Mouse (Mus musculus) neural tube, embryonic 14.5 days (tissue): ENCODE measurements around the gene Cux1. TPM values are rescaled to one million over a fixed set of nuclear protein-coding genes. Genes with fewer than 3 reads are reported as not detected.

ENCODE experiments used
- ATAC-seq: fragments of 200-750 bp; cut with Nextera tagmentation; 2 replicates; pipeline ENCODE4 v1.8.0; 2017; ENCODE audit warnings: low read depth, mild to moderate bottlenecking, moderate TSS enrichment, moderate library complexity
- H3K27ac ChIP-seq: fragments of 300-500 bp; sonication (generic); 2 replicates; pipeline ENCODE4 v1.5.1; 2014; ENCODE audit warnings: low read depth, mild to moderate bottlenecking, control low read depth, low read length, moderate library complexity, mixed read lengths
- H3K27me3 ChIP-seq: fragments of 300-500 bp; sonication (generic); 2 replicates; pipeline ENCODE4 v1.6.1; 2014; ENCODE audit warnings: low read length; ENCODE audit not compliant: control insufficient read depth, insufficient read depth
- H3K36me3 ChIP-seq: fragments of 300-500 bp; sonication (generic); 2 replicates; pipeline ENCODE4 v1.6.1; 2014; ENCODE audit warnings: low read length, mixed read lengths; ENCODE audit not compliant: control insufficient read depth, insufficient read depth
- H3K4me1 ChIP-seq: fragments of 300-500 bp; sonication (generic); 2 replicates; pipeline ENCODE4 v1.6.1; 2014; ENCODE audit warnings: low read length; ENCODE audit not compliant: control insufficient read depth, insufficient read depth
- H3K4me2 ChIP-seq: fragments of 300-500 bp; sonication (generic); 2 replicates; pipeline ENCODE4 v1.6.1; 2014; ENCODE audit warnings: mild to moderate bottlenecking, low read depth, low read length, control low read depth
- H3K4me3 ChIP-seq: fragments of 300-500 bp; sonication (generic); 2 replicates; pipeline ENCODE4 v1.5.1; 2014; ENCODE audit warnings: low read depth, low read length, control low read depth, mixed read lengths
- H3K9ac ChIP-seq: fragments of 300-500 bp; sonication (generic); replicated peaks from 2 replicates; pipeline ENCODE4 v1.6.1; 2014; ENCODE audit warnings: low read depth, mild to moderate bottlenecking, control low read depth, low read length, mixed read lengths
- H3K9me3 ChIP-seq: fragments of 300-500 bp; sonication (generic); 2 replicates; pipeline ENCODE4 v1.6.1; 2016; ENCODE audit warnings: low read length; ENCODE audit not compliant: control insufficient read depth
- WGBS: fragments of 180-500 bp; shearing (Covaris S2); extraction: QIAGEN DNeasy Blood & Tissue Kit; methylation state at CpG from one replicate; pipeline ENCODE4 v1.1.7; 2014; 5-methylcytosine and 5-hydroxymethylcytosine counted together
- polyA plus RNA-seq: library from polyadenylated mRNA; unstranded; fragments of >200 nt; fragmentation: Nextera tagmentation; extraction: Ambion mirVana; gene quantifications from 2 replicates; pipeline ENCODE4 v1.2.1, GENCODE M21; 2014

Gene Cux1
- polyA plus RNA-seq, 1 experiment from 2014 or later = 95.3 TPM

DNA sequence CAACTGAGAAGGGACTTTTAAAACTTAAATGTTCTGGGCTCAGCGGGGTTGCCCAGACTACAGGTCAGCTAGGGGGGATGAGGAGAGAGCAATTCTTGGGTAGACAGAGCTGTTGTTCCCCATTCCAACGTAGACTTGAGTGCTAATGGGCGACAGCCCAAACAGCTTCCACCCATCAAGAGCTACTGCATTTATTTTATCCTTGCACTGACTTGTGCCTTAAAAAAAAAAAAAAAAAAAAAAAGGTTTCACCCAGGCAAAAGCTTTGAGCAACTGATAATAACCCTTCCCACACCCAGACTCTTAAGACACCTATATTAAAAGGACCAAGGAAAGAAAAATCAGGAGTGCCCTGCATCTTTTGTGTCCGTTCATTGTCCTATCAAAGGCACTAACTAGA, 4.2 kb downstream of the Cux1 start:
- H3K4me2 ChIP-seq = no peak overlapping the region
- no peak overlapping the region for H3K27ac ChIP-seq
- no peaks in the 10 kb centered on the region for H3K27me3 ChIP-seq
- ATAC-seq = no peak
- 57% methylated on average over 4 of the region's 4 CpGs for WGBS
- peaks cover 16% of the 10 kb centered on the region for H3K4me1 ChIP-seq
- no peaks in the 10 kb centered on the region for H3K9me3 ChIP-seq
- no peak overlapping the region for H3K9ac ChIP-seq
- H3K4me3 ChIP-seq = no peak overlapping the region
- H3K36me3 ChIP-seq = no peaks in the 10 kb centered on the region

DNA sequence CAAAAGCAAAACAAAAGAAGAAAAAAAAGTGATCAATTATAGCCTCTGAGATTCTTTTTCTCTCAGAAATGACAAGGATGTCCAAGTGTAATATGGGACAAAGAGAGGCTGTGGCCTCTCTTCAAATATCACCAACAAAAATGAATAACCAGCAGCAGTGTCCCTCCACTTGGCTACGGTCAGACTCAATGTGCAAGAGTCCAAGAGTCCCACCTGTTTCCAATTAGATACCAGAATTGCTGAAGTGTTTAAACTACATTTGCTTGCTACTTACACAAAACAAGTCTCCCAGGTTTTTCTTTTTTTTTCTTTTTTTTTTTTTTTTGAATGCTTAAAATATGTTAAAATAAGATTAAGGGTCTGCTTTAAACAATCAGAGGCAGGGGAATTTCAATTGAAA, 5.1 kb downstream of the Cux1 start:
- peaks cover 14% of the 10 kb centered on the region for H3K4me1 ChIP-seq
- no peak overlapping the region for H3K4me2 ChIP-seq
- no peaks in the 10 kb centered on the region for H3K27me3 ChIP-seq
- 79% methylated on average over 1 of the region's 1 CpGs for WGBS
- ATAC-seq = no peak
- no peaks in the 10 kb centered on the region for H3K9me3 ChIP-seq
- no peak overlapping the region for H3K27ac ChIP-seq
- H3K4me3 ChIP-seq = no peak overlapping the region
- no peak overlapping the region for H3K9ac ChIP-seq
- H3K36me3 ChIP-seq = no peaks in the 10 kb centered on the region

DNA sequence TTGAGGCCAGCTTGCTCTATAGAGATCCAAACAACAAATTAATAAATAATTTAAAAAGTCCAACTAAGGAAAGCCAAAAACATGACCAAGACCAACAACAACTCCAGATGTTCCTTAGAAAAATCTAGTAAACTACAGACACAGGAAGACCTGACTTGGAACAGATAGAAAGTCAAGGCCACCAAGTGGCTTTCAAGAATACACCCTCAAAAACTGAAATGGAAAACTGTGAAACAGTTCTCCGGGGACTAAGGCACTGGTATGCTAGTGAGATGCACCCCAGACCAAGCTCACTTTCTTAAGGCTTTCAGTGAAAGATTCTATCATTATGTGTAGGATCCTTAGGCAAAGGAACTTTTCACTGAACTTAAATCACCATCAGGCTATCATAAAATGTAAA, 5.6 kb downstream of the Cux1 start:
- Histone ChIP-seq H3K9ac (no peak overlapping the region), H3K36me3 (no peaks in the 10 kb centered on the region), H3K4me1 (peaks cover 14% of the 10 kb centered on the region), H3K27ac (no peak overlapping the region), H3K9me3 (no peaks in the 10 kb centered on the region), H3K4me2 (no peak overlapping the region), H3K4me3 (no peak overlapping the region), H3K27me3 (no peaks in the 10 kb centered on the region)
- 88% methylated on average over 1 of the region's 1 CpGs for WGBS
- ATAC-seq = no peak

- H3K4me2 ChIP-seq = no peak overlapping the region
- H3K36me3 ChIP-seq = no peaks in the 10 kb centered on the region
- no peaks in the 10 kb centered on the region for H3K27me3 ChIP-seq
- 54% methylated on average over 7 of the region's 7 CpGs for WGBS
- H3K9ac ChIP-seq = no peak overlapping the region
- peaks cover 21% of the 10 kb centered on the region for H3K4me1 ChIP-seq
- no peaks in the 10 kb centered on the region for H3K9me3 ChIP-seq
- no peak for ATAC-seq
- no peak overlapping the region for H3K27ac ChIP-seq
- no peak overlapping the region for H3K4me3 ChIP-seq
Observed at GRCm38 (mm10) chr5:136560656-136561055, 6.6 kb downstream of the Cux1 start.

- WGBS = 91% methylated on average over 4 of the region's 4 CpGs
- Histone ChIP-seq H3K4me1 (peaks cover 10% of the 10 kb centered on the region; the same call in 1 of the 2 replicates), H3K9me3 (no peaks in the 10 kb centered on the region), H3K27ac (no peak overlapping the region), H3K27me3 (no peaks in the 10 kb centered on the region), H3K4me3 (no peak overlapping the region), H3K4me2 (no peak overlapping the region), H3K36me3 (no peaks in the 10 kb centered on the region), H3K9ac (no peak overlapping the region)
- no peak for ATAC-seq
Observed at GRCm38 (mm10) chr5:136557446-136557845, 9.8 kb downstream of the Cux1 start.

DNA sequence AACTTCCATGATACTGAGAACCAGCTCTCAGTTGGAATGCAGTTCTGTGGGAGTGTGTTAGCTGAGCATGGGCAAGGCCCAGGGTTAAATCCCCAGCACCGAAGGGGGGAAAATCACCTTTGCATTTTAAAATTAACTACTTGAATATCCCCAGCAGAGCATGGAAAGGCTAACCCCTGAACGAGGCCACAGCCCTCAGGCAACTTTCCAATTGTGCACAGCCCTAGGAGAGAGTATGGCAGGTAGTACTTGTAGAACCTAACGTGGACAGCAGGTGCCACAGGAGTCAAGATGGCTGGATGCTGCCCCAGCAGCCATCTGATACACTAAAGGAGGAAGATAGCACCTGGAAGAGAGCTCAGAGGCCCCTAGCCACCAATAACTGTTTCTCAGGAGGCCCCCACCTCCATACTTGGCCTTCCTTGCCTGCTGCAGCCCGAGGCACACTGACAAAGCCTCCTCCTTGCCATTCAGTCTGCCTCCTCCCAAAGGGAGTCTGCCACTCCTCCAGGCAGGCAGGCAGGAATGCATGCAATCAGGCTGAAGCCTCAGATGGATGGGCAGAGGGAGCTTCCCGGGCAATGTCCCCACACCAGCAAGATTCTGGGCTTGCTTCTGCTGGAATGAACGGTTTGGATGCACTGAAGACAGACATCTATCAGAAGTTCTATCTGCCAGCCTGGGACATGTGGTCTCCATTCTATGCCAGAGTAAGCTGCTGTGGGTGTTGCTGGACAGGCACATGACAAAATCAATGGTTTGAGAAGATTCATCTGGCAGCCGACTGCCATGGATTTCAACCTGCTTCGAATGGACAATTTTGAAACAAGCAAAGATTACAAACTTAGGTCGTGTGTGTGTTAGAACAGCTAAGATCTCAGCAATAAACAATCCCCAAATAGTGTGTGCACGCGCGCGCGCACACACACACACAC, 10.7 kb downstream of the Cux1 start:
- WGBS = 84% methylated on average over 14 of the region's 14 CpGs
- Histone ChIP-seq H3K27me3 (no peaks in the 10 kb centered on the region), H3K4me3 (no peak overlapping the region), H3K4me1 (peaks cover 10% of the 10 kb centered on the region; the same call in 1 of the 2 replicates), H3K9ac (no peak overlapping the region), H3K4me2 (no peak overlapping the region), H3K36me3 (no peaks in the 10 kb centered on the region), H3K27ac (no peak overlapping the region), H3K9me3 (no peaks in the 10 kb centered on the region)
- no peak for ATAC-seq

DNA sequence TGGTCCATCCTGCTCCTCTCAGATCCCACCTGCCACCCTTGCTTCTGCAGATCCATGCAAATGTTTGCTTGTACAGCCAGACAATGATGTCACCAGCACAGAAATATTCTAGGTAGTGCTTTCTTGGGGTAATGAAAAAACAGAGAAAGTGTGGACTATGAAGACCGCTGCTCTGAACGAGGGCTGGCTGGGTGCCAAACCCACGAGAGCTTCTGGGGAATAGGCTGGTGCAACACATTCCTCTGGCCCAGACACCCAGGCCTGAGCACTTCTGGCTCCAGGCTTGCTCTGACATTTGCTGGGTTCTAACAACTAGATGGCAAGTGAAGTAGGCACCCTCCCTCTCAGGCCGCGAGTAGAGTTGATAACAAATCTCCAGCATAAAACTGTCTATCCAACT, 11.6 kb downstream of the Cux1 start:
- WGBS = 36% methylated on average over 5 of the region's 5 CpGs

GRCm38 (mm10) chr5:136552832-136553231, 14.5 kb downstream of the Cux1 start:
- Histone ChIP-seq H3K9me3 (no peaks in the 10 kb centered on the region), H3K4me1 (peaks cover 20% of the 10 kb centered on the region; the same call in 1 of the 2 replicates), H3K27me3 (no peaks in the 10 kb centered on the region), H3K9ac (no peak overlapping the region), H3K4me3 (no peak overlapping the region), H3K4me2 (no peak overlapping the region), H3K36me3 (no peaks in the 10 kb centered on the region), H3K27ac (no peak overlapping the region)
- no peak for ATAC-seq

More for the DNA sequence above, 11.6 kb downstream of the Cux1 start:
- no peaks in the 10 kb centered on the region for H3K27me3 ChIP-seq
- ATAC-seq = no peak
- H3K36me3 ChIP-seq = no peaks in the 10 kb centered on the region
- H3K9ac ChIP-seq = no peak overlapping the region
- peaks cover 14% of the 10 kb centered on the region; the same call in 1 of the 2 replicates for H3K4me1 ChIP-seq
- no peak overlapping the region for H3K4me2 ChIP-seq
- H3K9me3 ChIP-seq = no peaks in the 10 kb centered on the region
- H3K27ac ChIP-seq = no peak overlapping the region
- H3K4me3 ChIP-seq = no peak overlapping the region

GRCm38 (mm10) chr5:136552093-136552492, 15.2 kb downstream of the Cux1 start:
- Histone ChIP-seq H3K27ac (no peak overlapping the region), H3K4me3 (no peak overlapping the region), H3K9me3 (no peaks in the 10 kb centered on the region), H3K9ac (no peak overlapping the region), H3K4me1 (peaks cover 20% of the 10 kb centered on the region; the same call in 1 of the 2 replicates), H3K27me3 (no peaks in the 10 kb centered on the region), H3K36me3 (no peaks in the 10 kb centered on the region), H3K4me2 (no peak overlapping the region)
- WGBS = 91% methylated on average over 3 of the region's 3 CpGs
- ATAC-seq = no peak
